Mouse (Mus musculus) embryonic fibroblast, embryonic 13.5 days (primary cell): ENCODE results near the gene Stx18. TPM values are rescaled to one million over a fixed set of nuclear protein-coding genes. Genes with fewer than 3 reads are reported as not detected.
A peak's percentile ranks its signal among the peaks of the same experiment; 100 is the strongest.

Experiments
- H3K27ac ChIP-seq: 2 replicates; pipeline ENCODE4 v1.5.1; 2012; ENCODE audit warnings: low read length, control low read depth, inconsistent platforms; ENCODE audit not compliant: insufficient read depth
- H3K4me1 ChIP-seq: 2 replicates; pipeline ENCODE4 v1.6.1; 2011; ENCODE audit warnings: low read length; ENCODE audit not compliant: control insufficient read depth, insufficient read depth
- H3K4me3 ChIP-seq: 2 replicates; pipeline ENCODE4 v1.5.1; 2011; ENCODE audit warnings: mild to moderate bottlenecking, control low read depth, low read length; ENCODE audit not compliant: insufficient read depth
- CTCF ChIP-seq: IDR thresholded peaks from 2 replicates; pipeline ENCODE4 v1.5.1; 2011; ENCODE audit warnings: mild to moderate bottlenecking, control low read depth, low read length, moderate library complexity, borderline replicate concordance; ENCODE audit not compliant: insufficient read depth
- POLR2A ChIP-seq: IDR thresholded peaks from 2 replicates; pipeline ENCODE4 v1.6.1; 2011; ENCODE audit warnings: low read depth, mild to moderate bottlenecking, control low read depth, low read length, moderate library complexity
- polyA plus RNA-seq: library from polyadenylated mRNA; stranded (reverse); fragments of >200 nt; gene quantifications from 2 replicates; pipeline ENCODE4 v1.2.4, GENCODE M21; 2011; ENCODE audit warnings: low read depth; ENCODE audit not compliant: missing spikeins, insufficient read length

Stx18 gene
- polyA plus RNA-seq, 1 experiment, result 40.8 TPM

- no peak overlapping the region for H3K4me3 ChIP-seq
- no peaks in the 10 kb centered on the region for H3K4me1 ChIP-seq
- no peak overlapping the region for H3K27ac ChIP-seq
- TF ChIP-seq POLR2A (no peak), CTCF (no peak)
Observed at GRCm38 (mm10) chr5:38027656-38028055, 10.9 kb upstream of the Stx18 start.

- Histone ChIP-seq H3K4me3 (peak overlapping the region; percentile 66), H3K4me1 (no peaks in the 10 kb centered on the region), H3K27ac (no peak overlapping the region)
- TF ChIP-seq CTCF, result no peak
- no peak for TF ChIP-seq POLR2A
Observed at GRCm38 (mm10) chr5:38038274-38038673, 268 bp upstream of the Stx18 start.

GRCm38 (mm10) chr5:38039796-38040195, 1.3 kb downstream of the Stx18 start:
- Histone ChIP-seq H3K27ac (no peak overlapping the region), H3K4me1 (no peaks in the 10 kb centered on the region), H3K4me3 (peak overlapping the region; percentile 66)
- TF ChIP-seq CTCF, result no peak
- TF ChIP-seq POLR2A, result no peak

- Histone ChIP-seq H3K4me1 (no peaks in the 10 kb centered on the region), H3K4me3 (no peak overlapping the region), H3K27ac (no peak overlapping the region)
- no peak for TF ChIP-seq CTCF
- no peak for TF ChIP-seq POLR2A
Observed at GRCm38 (mm10) chr5:38044923-38045322, 6.4 kb downstream of the Stx18 start.

GRCm38 (mm10) chr5:38048177-38048576, 9.6 kb downstream of the Stx18 start:
- TF ChIP-seq CTCF (no peak), POLR2A (no peak)

GRCm38 (mm10) chr5:38061051-38061450, 22.5 kb downstream of the Stx18 start:
- H3K27ac ChIP-seq, result no peak overlapping the region
- H3K4me3 ChIP-seq, result no peak overlapping the region
- H3K4me1 ChIP-seq, result no peaks in the 10 kb centered on the region
- TF ChIP-seq CTCF (no peak), POLR2A (no peak)

More at GRCm38 (mm10) chr5:38048177-38048576, 9.6 kb downstream of the Stx18 start:
- Histone ChIP-seq H3K4me3 (no peak overlapping the region), H3K27ac (no peak overlapping the region), H3K4me1 (no peaks in the 10 kb centered on the region)

- no peak for TF ChIP-seq CTCF
- no peak for TF ChIP-seq POLR2A
- no peak overlapping the region for H3K27ac ChIP-seq
- no peak overlapping the region for H3K4me3 ChIP-seq
- no peaks in the 10 kb centered on the region for H3K4me1 ChIP-seq
Observed at GRCm38 (mm10) chr5:38062709-38063108, 24.2 kb downstream of the Stx18 start.

GRCm38 (mm10) chr5:38063339-38063738, 24.8 kb downstream of the Stx18 start:
- TF ChIP-seq POLR2A (no peak), CTCF (no peak)
- Histone ChIP-seq H3K4me3 (no peak overlapping the region), H3K4me1 (no peaks in the 10 kb centered on the region), H3K27ac (no peak overlapping the region)

- no peak for TF ChIP-seq POLR2A
- TF ChIP-seq CTCF, result no peak
- no peak overlapping the region for H3K27ac ChIP-seq
- H3K4me1 ChIP-seq, result no peaks in the 10 kb centered on the region
- no peak overlapping the region for H3K4me3 ChIP-seq
Observed at GRCm38 (mm10) chr5:38064043-38064575, 25.6 kb downstream of the Stx18 start.

- no peaks in the 10 kb centered on the region for H3K4me1 ChIP-seq
- no peak for TF ChIP-seq POLR2A
- no peak for TF ChIP-seq CTCF
- H3K4me3 ChIP-seq, result no peak overlapping the region
- no peak overlapping the region for H3K27ac ChIP-seq
Observed at GRCm38 (mm10) chr5:38064701-38065100, 26.2 kb downstream of the Stx18 start.

- no peak overlapping the region for H3K27ac ChIP-seq
- no peak for TF ChIP-seq POLR2A
- no peak for TF ChIP-seq CTCF
- no peak overlapping the region for H3K4me3 ChIP-seq
- H3K4me1 ChIP-seq, result no peaks in the 10 kb centered on the region
Observed at GRCm38 (mm10) chr5:38065454-38065853, 26.9 kb downstream of the Stx18 start.
